Mouse (Mus musculus) heart, adult 2 months (tissue): ENCODE measurements around the gene Polr2e.

Source experiments
- CTCF ChIP-seq: fragments of 200-600 bp; IDR thresholded peaks from 2 replicates; pipeline ENCODE4 v1.8.1; 2022; ENCODE audit warnings: antibody characterized with exemption, mild to moderate bottlenecking, moderate library complexity
- EP300 ChIP-seq: fragments of 200-500 bp; IDR thresholded peaks from 2 replicates; pipeline ENCODE4 v1.6.1; 2011; ENCODE audit warnings: low read depth, low read length, control low read depth; ENCODE audit not compliant: insufficient read depth
- POLR2A ChIP-seq: fragments of 200-500 bp; IDR thresholded peaks from 2 replicates; pipeline ENCODE4 v1.6.1; 2011; ENCODE audit warnings: mild to moderate bottlenecking, low read depth, low read length, control low read depth; ENCODE audit not compliant: insufficient read depth

GRCm38 (mm10) chr10:80030191-80030590 lies 9.4 kb downstream of the Polr2e start:
- no peak for TF ChIP-seq EP300
- TF ChIP-seq CTCF: no peak
- TF ChIP-seq POLR2A: no peak
